Mouse (Mus musculus): Measurements from ENCODE around the gene Mettl8.
A peak's percentile ranks its signal among the peaks of the same experiment; 100 is the strongest.

The Mettl8 gene

DNA sequence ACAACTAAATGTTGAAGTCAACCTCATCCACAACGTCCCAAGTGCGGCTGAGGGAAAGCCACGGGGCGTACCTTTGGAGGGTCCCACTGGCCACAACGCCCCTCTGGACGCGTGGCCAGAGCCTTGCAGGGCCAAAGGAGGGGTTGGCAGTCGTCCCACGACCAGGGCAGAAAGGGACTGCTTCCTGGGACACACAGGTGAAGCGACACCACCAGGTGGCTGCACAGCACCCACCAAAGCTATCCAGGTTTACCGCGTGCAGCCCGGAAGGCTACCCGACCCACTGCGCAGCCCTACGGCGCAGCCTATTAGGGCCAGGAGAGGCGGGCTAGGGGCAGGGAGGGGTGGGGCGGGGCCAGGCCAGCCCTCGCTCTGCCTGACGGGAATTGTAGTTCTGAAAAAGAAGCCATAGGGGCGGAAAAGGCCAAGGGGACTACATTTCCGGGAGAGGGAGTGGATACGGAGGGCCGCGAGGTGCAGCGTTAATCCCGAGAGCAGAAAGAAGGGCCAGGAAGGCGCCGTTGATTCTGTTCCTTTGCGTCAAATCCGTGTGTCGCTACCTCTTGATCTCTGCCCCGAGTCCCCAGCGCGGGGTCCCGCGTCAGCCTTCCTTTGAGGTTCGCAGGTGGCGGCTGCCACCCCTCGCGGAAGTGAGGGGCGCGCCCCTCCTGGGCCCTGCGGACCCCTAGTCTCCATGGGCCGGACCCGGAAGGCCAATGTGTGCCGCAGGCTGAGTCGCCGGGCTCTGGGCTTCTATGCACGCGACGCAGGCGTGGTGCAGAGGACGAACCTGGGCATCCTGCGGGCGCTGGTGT is at the start of gene Mettl8, which contains the start of gene Dcaf17:
TSS of gene Mettl8 (minus strand) at position 284 of the 815 bp plus-strand sequence.
TSS of gene Dcaf17 (plus strand) at position 29 of the 815 bp plus-strand sequence.
- peak; percentile 99 for DNase-seq (ENCODE audit: low read depth, low spot score)

DNA sequence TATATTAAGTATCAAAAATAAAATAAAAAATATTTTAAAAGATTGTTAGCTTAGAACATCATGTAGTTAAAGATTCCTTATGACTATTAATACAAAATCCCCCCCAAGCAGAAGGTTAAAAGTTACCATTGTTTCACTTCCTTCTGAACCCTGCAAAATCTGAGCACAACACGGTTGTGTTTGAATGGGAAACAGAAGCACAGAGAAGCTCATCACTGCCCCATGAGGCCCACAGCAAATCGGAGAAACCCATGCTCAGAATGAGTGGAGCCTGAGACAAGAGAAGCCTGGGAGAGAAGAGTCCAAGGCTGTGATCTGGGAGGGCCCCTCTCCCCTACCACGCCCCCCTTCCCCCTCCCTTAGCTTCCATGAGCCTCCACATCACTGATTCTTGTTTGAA is 49.3 kb upstream of the Mettl8 start:
- DNase-seq (ENCODE audit: low read depth, low spot score) = no peak

DNA sequence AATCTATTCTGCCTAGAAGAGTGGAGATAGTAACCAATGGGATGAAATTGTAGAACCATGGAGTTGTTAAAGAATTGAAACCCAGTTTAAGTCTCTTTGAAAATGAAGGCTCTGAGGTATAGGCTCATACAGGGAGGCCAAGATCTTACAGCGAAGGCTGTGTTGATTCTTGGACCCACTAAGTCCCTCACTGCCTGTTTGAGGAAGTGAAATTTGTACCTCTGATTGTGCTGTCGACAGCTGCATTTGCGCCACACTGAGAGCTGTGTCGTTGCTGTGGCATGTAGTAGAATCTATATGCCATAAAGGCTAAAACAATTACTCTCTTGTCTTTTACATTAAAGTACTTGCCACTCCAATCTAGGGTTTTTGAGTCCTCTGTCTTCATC is 47.9 kb upstream of the Mettl8 start:
- no peak for DNase-seq (ENCODE audit: low read depth, low spot score)

DNA sequence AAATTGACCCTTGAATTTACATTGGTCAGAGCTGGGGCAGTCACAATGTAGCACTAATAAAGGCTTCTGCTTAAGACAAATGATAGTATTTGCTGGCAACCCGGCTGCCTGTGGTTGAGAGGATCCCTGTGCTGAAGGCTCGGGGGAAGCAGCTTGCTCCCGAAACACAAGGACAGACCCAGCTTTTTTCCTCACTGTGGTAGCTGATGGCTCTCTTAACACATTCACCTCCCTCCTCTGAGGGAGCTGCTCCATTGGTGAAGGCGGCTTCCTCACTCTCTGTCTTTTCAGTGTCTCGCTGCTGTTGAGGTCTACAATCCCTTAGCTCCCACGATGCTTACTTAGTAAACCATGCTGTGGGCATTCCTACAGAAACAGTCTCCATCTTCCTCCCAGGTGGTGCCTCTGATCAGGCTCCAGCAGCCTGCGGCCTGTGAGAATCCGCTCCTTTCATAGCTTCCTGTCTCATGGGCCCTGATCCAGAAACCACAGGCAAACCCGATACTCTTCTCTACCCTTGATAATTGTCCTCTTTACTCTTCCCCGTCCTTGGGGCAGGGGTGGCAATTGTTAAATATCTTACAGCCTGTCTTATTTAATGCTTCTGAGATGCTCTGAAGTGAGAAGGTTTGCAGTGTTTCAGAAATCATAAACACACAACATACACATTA is 47.4 kb upstream of the Mettl8 start:
- no peak for DNase-seq (ENCODE audit: low read depth, low spot score)

DNA sequence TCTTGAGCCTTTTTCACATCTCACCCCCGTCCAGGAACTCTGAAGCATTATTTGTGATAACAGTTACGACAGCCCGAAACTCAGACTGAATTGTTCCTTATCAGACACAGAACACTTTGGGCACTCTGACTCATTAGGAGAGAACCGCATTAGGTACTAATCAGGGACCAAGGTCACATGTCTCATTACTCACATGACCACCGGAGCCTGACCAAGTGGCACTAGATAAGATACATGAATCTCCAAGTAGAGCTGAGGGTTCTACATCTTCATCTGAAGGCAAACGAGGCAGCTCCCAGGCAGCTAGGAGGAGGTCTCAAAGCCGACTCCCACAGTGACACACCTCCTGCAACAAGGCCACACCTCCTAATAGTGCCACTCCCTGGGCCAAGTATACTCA is 40.8 kb upstream of the Mettl8 start:
- DNase-seq (ENCODE audit: low read depth, low spot score) = no peak

DNA sequence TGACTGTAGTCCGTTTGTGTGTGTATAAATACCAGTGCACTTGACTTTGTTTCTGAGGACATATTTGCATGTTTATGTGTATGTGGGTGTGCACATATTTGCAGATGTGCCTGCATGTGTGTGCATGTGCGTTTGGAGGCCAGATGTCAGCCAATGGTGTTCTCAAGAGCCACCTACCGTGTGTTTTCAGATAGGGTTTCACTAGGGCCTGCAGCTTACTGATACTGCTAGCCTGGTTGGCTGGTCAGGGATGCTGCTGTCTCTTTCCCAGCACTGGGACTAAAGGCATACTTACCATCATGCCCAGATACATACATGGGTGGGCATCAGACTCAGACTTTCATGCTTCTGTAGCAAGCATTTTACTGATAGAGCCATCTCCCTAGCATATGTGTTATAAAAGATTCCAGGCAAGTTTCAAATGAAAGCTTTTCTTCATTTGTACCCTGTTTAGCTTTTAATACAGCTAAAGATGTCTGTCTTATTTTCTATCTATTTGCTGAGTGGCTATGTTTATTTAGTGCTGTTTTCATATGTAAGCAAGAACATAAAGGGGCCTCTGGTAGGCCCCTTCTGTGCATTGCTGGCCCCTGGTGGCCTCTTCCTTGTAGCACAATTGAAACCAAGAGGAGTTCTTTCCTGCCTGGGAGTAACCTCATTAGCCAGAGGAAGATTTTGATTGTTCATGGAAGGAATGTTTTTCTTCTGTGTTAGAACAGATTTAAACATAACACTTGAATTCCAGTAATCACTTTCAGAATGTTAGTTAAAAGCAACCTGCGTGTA is 35.5 kb upstream of the Mettl8 start:
- DNase-seq (ENCODE audit: low read depth, low spot score) = peak; percentile 16

DNA sequence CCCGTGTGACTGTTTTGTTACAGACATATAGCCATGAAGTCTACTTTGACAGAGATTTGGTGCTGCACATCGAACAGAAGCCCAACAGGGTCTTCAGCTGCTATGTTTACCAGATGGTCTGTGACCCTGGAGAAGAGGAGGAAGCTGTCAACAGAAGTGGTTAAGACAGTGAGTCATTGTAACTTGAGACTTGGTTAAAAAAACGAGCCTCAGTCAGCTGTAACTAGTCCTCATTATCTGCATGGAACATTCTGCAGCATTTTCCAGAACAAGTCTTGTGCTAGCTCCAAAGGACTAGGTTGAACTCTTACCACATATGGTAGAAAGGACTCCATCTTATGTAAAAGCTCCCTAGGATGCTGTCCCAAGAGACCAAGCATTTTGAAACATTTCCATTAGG is 34.4 kb upstream of the Mettl8 start:
- no peak for DNase-seq (ENCODE audit: low read depth, low spot score)

DNA sequence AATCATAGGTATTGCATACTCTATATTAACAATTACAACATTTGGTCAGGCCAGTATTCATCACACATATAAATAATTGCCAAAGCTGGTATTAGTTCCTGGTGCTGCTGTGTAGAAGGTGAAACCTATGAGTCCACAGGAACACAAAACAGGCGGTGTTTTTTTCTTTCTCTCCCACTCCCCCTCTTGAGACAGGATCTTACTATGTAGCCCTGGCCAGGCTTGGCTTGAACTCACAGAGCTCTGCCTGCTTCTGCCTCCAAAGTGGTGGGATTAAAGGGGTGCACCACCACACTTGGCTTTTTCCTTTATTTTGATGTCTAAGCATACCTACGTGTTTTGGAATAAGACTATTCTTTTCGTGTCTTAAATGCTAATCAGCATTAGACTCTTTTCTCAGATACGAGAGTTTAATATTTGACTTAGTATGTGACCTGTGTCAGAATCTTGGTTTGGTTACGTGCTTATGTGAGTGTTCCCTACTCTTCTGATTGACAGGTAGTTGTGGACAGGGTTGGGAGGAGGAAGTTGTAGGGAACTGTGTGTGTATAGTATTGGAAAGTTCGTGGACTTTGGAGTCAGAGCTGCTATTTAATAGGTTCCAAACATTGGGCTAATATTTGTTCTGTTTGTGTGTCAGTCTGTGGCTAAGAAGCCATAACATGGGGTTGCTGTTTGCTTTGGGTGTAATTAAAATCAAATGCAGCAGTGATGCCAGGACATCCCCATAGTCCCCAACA is 28.2 kb upstream of the Mettl8 start:
- DNase-seq (ENCODE audit: low read depth, low spot score) = no peak

DNA sequence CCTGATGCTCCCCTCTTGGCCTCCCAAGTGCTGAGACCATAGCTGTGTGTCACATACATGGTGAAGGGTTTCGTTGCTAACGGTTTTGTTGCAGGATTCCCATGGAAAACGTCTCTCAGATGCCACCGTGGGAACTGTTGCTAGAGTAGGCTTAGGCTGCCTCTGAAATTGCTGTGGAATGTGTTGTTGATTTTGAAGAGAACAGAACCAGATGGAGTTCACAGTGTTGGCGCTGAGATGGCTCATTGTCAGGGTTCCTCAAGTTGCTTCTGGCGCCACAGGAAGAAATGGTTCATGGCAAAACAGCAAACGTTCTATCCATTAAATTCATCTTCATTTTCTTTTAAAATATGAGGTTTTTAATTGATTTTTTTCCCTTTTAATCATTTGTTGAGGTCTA is 27.0 kb upstream of the Mettl8 start:
- peak; percentile 67 for DNase-seq (ENCODE audit: low read depth, low spot score)

DNA sequence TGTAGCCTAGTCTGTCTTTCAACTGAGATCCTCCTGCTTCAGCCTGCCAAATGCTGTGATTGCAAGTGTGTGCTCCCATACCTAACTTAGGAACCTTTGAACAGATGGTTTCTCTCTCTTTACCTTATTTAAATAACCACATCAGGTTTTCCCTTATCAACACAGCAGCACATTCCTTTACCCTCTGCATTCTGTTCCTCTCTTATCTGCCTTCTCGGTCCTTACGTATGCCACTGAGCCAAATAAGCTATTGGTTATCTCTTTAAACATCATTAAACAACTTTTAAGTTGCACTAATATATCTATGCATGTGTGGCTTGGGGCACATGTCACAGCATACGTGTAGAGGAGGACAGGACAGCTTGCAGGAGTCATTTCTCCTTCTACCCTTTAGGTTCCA is 18.4 kb upstream of the Mettl8 start:
- DNase-seq (ENCODE audit: low read depth, low spot score) = no peak

DNA sequence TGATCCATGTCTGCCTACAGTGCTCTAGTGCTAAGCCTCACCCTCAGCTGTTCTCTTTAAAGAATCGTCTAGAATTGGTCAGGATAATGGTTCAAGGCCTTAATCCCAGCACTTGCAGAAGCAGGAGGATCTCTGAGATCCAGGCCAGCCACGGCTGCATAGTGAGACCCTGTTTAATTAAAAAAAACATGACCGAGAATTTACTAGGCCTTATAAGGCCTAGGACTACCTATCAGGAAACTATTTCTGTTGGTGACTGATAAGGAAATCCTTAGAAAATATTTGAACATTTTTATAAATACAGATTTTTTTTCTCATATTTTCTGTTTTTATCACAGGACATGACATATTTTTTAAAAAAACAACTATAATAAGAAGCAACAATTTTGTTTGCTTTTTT is 17.9 kb upstream of the Mettl8 start:
- DNase-seq (ENCODE audit: low read depth, low spot score) = no peak

DNA sequence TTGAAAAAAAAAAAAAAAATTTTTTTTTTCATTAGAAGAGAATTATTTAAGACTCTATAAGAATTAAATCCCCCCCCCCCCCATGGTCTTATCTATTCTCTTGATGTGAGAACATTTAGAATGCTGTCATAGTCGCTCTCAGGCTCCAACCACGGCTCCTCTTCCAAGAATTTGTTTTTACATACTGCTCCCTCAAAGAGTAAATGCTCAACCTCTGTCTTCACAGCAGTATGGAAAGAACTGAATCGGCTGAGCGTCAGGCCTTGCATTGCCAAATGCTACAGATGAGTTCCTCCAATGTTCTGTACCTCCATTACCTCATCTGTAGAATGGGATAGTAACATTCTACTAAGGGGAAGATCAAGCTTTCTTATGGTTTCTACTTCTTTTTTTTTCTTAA is 16.2 kb upstream of the Mettl8 start:
- DNase-seq (ENCODE audit: low read depth, low spot score) = no peak

DNA sequence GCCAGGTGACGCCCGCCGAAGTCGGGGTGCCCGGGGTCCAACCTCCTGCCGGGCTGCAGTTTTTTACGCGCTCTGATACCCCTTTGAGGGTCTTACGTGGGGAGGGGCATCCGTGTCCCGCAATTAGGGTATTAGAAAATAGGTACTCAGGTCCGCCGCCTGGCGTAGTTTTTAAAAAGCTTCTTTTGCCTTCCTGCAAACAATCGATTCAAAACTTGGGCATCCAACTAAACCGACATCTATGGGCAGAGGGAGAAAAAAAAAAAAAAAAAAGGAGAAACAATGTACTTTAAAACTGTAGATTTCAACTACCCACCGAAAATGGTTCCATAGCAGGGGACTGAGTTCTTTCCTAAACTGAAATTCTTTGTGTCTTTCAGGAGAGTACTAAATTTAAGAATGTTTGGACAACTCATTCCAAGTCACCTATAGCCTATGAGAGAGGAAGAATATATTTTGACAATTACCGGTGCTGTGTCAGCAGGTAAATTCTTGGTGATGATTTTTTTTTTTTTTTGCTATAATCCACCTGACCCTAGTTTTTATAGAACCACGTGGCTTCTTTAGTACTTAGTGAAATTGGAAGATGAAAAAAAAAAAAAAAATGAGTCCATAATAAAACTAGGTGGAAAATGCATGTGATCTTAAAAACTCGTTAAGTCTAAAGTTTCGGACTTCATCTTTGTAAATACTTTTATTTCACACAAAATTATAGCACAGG is 892 bp upstream of the Mettl8 start:
- DNase-seq (ENCODE audit: low read depth, low spot score) = peak; percentile 57

DNA sequence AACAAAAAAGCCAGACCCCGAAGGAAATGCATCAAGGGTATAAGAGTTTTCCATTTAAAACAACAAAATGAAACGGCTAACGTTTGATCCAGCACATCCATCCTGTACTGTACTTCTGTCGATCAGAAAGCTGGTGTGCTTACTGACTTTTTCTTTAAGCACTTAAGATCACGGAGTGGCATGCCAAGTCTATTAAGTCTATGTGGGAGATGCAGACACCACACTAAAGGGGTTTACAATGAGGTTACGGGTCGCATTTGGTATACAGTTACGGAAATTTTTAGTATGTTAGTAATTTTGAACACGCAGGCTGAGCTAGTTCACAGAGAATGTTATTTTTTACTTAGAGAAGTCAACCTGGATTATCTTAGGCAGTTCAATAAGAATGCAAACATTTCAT is 667 bp downstream of the Mettl8 start:
- peak; percentile 26 for DNase-seq (ENCODE audit: low read depth, low spot score)

DNA sequence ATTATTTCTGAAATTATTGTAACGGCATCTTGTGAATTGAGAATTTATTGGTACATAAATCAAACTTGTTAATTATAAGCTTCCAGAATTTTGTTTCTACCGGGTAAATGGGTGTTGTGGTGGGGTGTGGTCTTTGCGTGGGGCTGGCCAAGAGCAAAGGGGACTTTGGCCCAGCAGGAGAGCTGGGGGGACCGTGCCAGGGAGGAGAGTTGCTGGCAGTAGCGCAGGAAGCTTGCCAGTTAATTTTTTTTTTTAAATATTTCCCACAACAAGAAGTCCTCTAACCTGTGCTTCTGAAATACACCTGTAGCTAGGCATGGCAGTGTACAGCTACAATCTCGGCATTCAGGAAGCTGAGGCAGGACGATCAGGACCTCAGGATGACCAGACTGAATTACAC is 4.9 kb downstream of the Mettl8 start:
- no peak for DNase-seq (ENCODE audit: low read depth, low spot score)

DNA sequence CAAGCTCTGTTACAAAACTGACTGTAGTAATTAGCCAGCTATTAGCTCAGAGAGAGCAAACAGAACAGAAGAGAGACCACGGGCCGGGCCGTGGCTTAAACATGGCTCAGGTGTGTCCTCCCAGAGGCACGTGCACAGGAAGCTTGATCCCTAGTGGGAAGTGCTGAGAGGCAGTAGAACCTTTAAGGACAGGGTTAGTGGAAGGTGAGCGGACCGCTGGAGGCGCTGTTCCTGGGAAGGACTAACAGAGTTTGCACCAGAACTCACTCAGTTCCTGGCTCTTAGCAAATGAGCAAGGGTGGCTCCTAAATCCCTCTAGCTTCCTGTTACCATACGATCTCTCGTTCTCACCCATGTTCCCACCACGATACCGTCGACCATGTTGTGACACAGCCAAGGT is 6.5 kb downstream of the Mettl8 start:
- no peak for DNase-seq (ENCODE audit: low read depth, low spot score)

DNA sequence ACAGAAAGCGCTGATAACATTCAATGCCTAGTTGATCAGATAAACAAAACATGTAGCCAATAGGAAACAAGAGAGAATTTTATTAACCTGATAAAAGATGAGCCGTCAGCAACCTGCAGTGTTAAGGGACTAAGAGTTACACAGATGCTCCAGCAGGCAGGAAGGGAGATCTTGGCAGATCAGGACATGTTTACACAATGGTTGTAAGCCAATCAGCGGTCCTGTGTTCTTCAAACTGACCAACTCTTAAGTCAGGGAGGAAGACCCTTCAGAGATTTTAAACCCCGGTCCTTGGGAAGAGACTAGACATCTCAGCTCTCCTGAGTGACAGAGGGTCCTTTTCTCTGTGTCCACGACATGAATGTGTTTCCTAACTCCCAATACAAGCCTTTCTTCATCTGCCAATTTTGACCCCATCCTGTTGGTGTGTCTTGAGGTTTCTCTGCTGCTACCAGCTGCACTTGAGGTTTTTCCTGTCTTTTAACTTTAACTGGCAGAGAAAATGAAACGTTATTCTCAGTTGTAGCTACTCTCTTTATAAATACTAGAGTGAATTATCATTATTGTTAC is 8.5 kb downstream of the Mettl8 start:
- DNase-seq (ENCODE audit: low read depth, low spot score) = no peak

DNA sequence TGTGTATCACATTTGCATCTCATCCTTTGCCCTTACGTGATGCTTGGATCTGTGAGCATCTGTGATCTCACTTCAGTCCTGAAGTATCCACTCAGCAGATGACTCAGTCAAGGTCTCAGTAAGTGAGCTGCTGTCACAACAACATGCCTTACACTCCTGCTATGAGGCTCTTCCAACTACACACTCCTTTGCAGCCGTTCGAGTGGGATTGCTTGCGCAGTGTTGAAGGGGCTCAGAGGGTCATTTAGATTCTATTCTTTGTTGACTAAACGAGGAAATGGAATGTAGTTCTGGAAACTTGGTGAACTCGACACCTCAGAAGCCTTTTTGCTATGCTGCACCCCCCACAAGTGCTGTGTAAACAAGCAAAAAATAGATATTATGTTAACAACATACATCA is 9.2 kb downstream of the Mettl8 start:
- DNase-seq (ENCODE audit: low read depth, low spot score) = no peak

DNA sequence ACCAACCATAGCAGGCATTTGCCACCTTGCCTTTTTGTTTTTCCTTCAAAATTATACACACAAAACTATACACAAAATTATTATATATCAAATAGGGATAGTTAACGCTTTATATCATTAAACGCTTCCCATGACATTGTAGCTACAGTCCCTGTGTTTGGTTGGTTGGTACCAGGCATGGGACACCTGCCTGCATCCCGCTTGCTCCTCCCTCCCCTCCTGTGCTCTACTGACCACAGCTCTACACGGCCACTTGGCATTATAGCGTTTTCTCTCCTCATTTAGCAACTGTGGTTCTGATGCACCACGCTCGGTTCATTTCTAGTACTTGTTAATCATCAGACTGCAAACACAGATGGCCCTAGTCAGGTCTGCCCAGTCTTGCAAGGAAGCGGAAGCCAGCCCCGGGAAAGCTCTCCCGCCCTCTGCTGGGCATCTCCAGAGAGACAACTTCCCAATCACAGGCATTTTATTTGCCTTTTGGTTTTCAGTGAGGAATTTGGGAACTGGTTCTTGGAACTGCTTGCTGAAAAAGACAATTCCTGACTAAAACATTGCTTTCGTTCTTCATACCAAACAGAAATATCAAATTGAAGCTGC is 15.8 kb downstream of the Mettl8 start:
- DNase-seq (ENCODE audit: low read depth, low spot score) = peak; percentile 93

DNA sequence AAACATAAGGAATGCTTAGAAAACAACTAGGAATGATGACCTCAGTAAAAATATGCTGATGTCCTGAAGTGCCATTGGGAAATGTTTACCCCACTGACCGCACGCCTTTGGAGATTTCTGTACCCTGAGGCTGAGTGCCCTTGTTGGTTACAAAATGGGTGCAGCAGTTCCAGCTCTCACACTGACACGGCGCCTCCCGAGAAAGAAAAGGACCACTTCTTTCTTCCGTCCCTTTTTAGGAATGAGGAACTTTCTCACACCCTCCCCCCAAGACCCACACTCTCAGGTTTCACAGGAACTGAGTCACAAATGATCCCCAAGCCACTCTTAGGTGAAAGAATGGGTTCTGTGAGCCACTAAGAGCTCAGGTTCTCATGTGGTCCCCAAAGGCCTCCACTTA is 17.9 kb downstream of the Mettl8 start:
- no peak for DNase-seq (ENCODE audit: low read depth, low spot score)
